Mouse (Mus musculus): ENCODE measurements around the gene Cramp1l. TPM values are rescaled to one million over a fixed set of nuclear protein-coding genes. Genes with fewer than 3 reads are reported as not detected.

The Cramp1l gene
- polyA plus RNA-seq, 1 experiment from 2014 or later = 6.3 TPM

Other genes starting within 250 kb of the Cramp1l start
- gene Meiob, start 211.5 kb downstream of the Cramp1l start, polyA plus RNA-seq (2015; fragmentation: Nextera tagmentation; extraction: Ambion mirVana) = not detected in 2 replicates
- gene Hagh, start 175.6 kb downstream of the Cramp1l start, polyA plus RNA-seq (2015; fragmentation: Nextera tagmentation; extraction: Ambion mirVana) = 61.5 and 66.8 TPM in 2 replicates
- 19.1 TPM in 2 replicates for gene Fahd1, start 165.4 kb downstream of the Cramp1l start, polyA plus RNA-seq (2015; fragmentation: Nextera tagmentation; extraction: Ambion mirVana)
- gene Igfals, start 149.8 kb downstream of the Cramp1l start, polyA plus RNA-seq (2015; fragmentation: Nextera tagmentation; extraction: Ambion mirVana) = 0.10 TPM in 1 of 2 replicates, not detected in the other
- 61.2 and 65.7 TPM in 2 replicates for gene Nubp2, start 129.4 kb downstream of the Cramp1l start, polyA plus RNA-seq (2015; fragmentation: Nextera tagmentation; extraction: Ambion mirVana)
- gene Spsb3, start 129.1 kb downstream of the Cramp1l start, polyA plus RNA-seq (2015; fragmentation: Nextera tagmentation; extraction: Ambion mirVana) = 94.1 and 97.2 TPM in 2 replicates
- gene Eme2, start 120.7 kb downstream of the Cramp1l start, polyA plus RNA-seq (2015; fragmentation: Nextera tagmentation; extraction: Ambion mirVana) = 31.5 and 33.4 TPM in 2 replicates
- gene Mrps34, start 120.7 kb downstream of the Cramp1l start, polyA plus RNA-seq (2015; fragmentation: Nextera tagmentation; extraction: Ambion mirVana) = 73.1 and 78.9 TPM in 2 replicates
- 79.7 and 82.3 TPM in 2 replicates for gene Nme3, start 119.3 kb downstream of the Cramp1l start, polyA plus RNA-seq (2015; fragmentation: Nextera tagmentation; extraction: Ambion mirVana)
- gene Mapk8ip3, start 78.8 kb downstream of the Cramp1l start, polyA plus RNA-seq (2015; fragmentation: Nextera tagmentation; extraction: Ambion mirVana) = 99.5 and 112 TPM in 2 replicates
- gene Jpt2, start 55.1 kb downstream of the Cramp1l start, polyA plus RNA-seq (2015; fragmentation: Nextera tagmentation; extraction: Ambion mirVana) = 102 and 103 TPM in 2 replicates
- gene Ift140, start 297 bp upstream of the Cramp1l start, polyA plus RNA-seq (2015; fragmentation: Nextera tagmentation; extraction: Ambion mirVana) = 20.0 and 22.5 TPM in 2 replicates
- gene Tmem204, start 67.8 kb upstream of the Cramp1l start, polyA plus RNA-seq (2015; fragmentation: Nextera tagmentation; extraction: Ambion mirVana) = 12.6 and 13.0 TPM in 2 replicates
- 57.8 and 67.0 TPM in 2 replicates for gene Telo2, start 100.2 kb upstream of the Cramp1l start, polyA plus RNA-seq (2015; fragmentation: Nextera tagmentation; extraction: Ambion mirVana)
- not detected in 2 replicates for gene Ptx4, start 105.0 kb upstream of the Cramp1l start, polyA plus RNA-seq (2015; fragmentation: Nextera tagmentation; extraction: Ambion mirVana)
- 35.0 and 36.3 TPM in 2 replicates for gene Clcn7, start 117.6 kb upstream of the Cramp1l start, polyA plus RNA-seq (2015; fragmentation: Nextera tagmentation; extraction: Ambion mirVana)
- gene Ccdc154, start 146.7 kb upstream of the Cramp1l start, polyA plus RNA-seq (2015; fragmentation: Nextera tagmentation; extraction: Ambion mirVana) = not detected in 2 replicates
- not detected in 2 replicates for gene Gm38655, start 159.7 kb upstream of the Cramp1l start, polyA plus RNA-seq (2015; fragmentation: Nextera tagmentation; extraction: Ambion mirVana)
- 34.4 and 35.7 TPM in 2 replicates for gene BC003965, start 168.8 kb upstream of the Cramp1l start, polyA plus RNA-seq (2015; fragmentation: Nextera tagmentation; extraction: Ambion mirVana)
- gene Unkl, start 172.6 kb upstream of the Cramp1l start, polyA plus RNA-seq (2015; fragmentation: Nextera tagmentation; extraction: Ambion mirVana) = 17.1 TPM in 2 replicates
- gene Gnptg, start 224.3 kb upstream of the Cramp1l start, polyA plus RNA-seq (2015; fragmentation: Nextera tagmentation; extraction: Ambion mirVana) = 96.0 and 108 TPM in 2 replicates
- 62.7 and 62.9 TPM in 2 replicates for gene Tsr3, start 224.4 kb upstream of the Cramp1l start, polyA plus RNA-seq (2015; fragmentation: Nextera tagmentation; extraction: Ambion mirVana)
- 26.8 and 30.3 TPM in 2 replicates for gene Baiap3, start 240.6 kb upstream of the Cramp1l start, polyA plus RNA-seq (2015; fragmentation: Nextera tagmentation; extraction: Ambion mirVana)

Data from midbrain, embryonic 15.5 days (tissue).